Mouse (Mus musculus) midbrain, postnatal 0 days (tissue): ENCODE data around the gene Elmsan1. TPM values are rescaled to one million over a fixed set of nuclear protein-coding genes. Genes with fewer than 3 reads are reported as not detected.
A peak's percentile ranks its signal among the peaks of the same experiment; 100 is the strongest.

ENCODE experiments used
- ATAC-seq: fragments of 200-750 bp; cut with Nextera tagmentation; 2 replicates; pipeline ENCODE4 v1.8.0; 2017; ENCODE audit warnings: moderate number of reproducible peaks, mild to moderate bottlenecking, moderate TSS enrichment, moderate library complexity; ENCODE audit not compliant: low FRiP score
- DNase-seq: peaks from one replicate; pipeline ENCODE4 v3.0.0-alpha.2; 2015; ENCODE audit warnings: low spot score
- H3K27ac ChIP-seq: fragments of 300-500 bp; sonication (generic); 2 replicates; pipeline ENCODE4 v1.5.1; 2014; ENCODE audit warnings: low read depth, mild to moderate bottlenecking, low read length, mixed read lengths
- H3K27me3 ChIP-seq: fragments of 300-500 bp; sonication (generic); 2 replicates; pipeline ENCODE4 v1.6.1; 2014; ENCODE audit warnings: low read length, control low read depth, mixed read lengths; ENCODE audit not compliant: insufficient read depth
- H3K36me3 ChIP-seq: fragments of 300-500 bp; sonication (generic); 2 replicates; pipeline ENCODE4 v1.6.1; 2014; ENCODE audit warnings: low read length, control low read depth, mixed read lengths; ENCODE audit not compliant: insufficient read depth
- H3K4me1 ChIP-seq: fragments of 300-500 bp; sonication (generic); 2 replicates; pipeline ENCODE4 v1.6.1; 2014; ENCODE audit warnings: mild to moderate bottlenecking, control low read depth, antibody characterized with exemption, low read length, mixed read lengths; ENCODE audit not compliant: insufficient read depth
- H3K4me2 ChIP-seq: fragments of 300-500 bp; sonication (generic); 2 replicates; pipeline ENCODE4 v1.6.1; 2014; ENCODE audit warnings: low read depth, mild to moderate bottlenecking, low read length, mixed read lengths; ENCODE audit not compliant: poor library complexity, severe bottlenecking
- H3K4me3 ChIP-seq: fragments of 300-500 bp; sonication (generic); 2 replicates; pipeline ENCODE4 v1.5.1; 2014; ENCODE audit warnings: low read depth, mild to moderate bottlenecking, low read length, moderate library complexity
- H3K9ac ChIP-seq: fragments of 300-500 bp; sonication (generic); replicated peaks from 2 replicates; pipeline ENCODE4 v1.6.1; 2014; ENCODE audit warnings: mild to moderate bottlenecking, low read length, moderate library complexity, mixed read lengths; ENCODE audit not compliant: poor library complexity, severe bottlenecking
- H3K9me3 ChIP-seq: fragments of 300-500 bp; sonication (generic); 2 replicates; pipeline ENCODE4 v1.6.1; 2016; ENCODE audit warnings: low read length, control low read depth
- CTCF ChIP-seq: IDR thresholded peaks from 2 replicates; pipeline ENCODE4 v1.5.1; 2016; ENCODE audit warnings: antibody characterized with exemption, mild to moderate bottlenecking
- WGBS: fragments of 180-500 bp; shearing (Covaris S2); extraction: QIAGEN DNeasy Blood & Tissue Kit; methylation state at CpG from one replicate; pipeline ENCODE4 v1.1.7; 2014; 5-methylcytosine and 5-hydroxymethylcytosine counted together
- polyA plus RNA-seq: library from polyadenylated mRNA; unstranded; fragments of >200 nt; fragmentation: Nextera tagmentation; extraction: Ambion mirVana; gene quantifications from 2 replicates; pipeline ENCODE4 v1.2.1, GENCODE M21; 2015
- total RNA-seq: library from RNA; depleted of rRNA; stranded (reverse); fragments of >200 nt; gene quantifications from 2 replicates; pipeline ENCODE4 v1.2.3, GENCODE M21; 2014

Elmsan1 gene
- total and polyA plus RNA-seq, 2 experiments from 2014 or later: 3.0 to 15.6 TPM

DNA sequence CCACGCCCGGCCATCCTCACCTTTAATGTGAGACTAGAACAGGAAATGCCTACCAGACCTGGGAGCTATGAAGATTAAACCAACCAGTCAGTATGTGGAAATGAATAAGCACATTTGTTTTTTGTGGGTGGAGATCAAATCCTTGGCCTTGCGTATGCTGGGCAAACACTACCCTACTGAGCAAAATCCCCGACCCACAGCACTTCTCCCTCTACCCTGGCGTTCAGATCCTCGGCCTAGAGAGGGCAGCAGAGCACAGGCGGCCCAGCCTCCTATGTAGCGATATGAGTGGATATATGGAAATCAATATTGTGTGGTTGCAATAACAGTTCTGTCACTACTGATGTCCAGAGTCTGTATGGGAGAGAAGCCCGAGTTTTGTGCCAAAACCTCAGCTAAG is 55.5 kb downstream of the Elmsan1 start:
- H3K4me1 ChIP-seq: no peaks in the 10 kb centered on the region
- no peak overlapping the region for H3K4me3 ChIP-seq
- peaks cover 23% of the 10 kb centered on the region for H3K36me3 ChIP-seq
- H3K27me3 ChIP-seq: no peaks in the 10 kb centered on the region
- H3K27ac ChIP-seq: no peak overlapping the region
- 82% methylated on average over 9 of the region's 9 CpGs for WGBS
- no peaks in the 10 kb centered on the region for H3K9me3 ChIP-seq
- no peak overlapping the region for H3K4me2 ChIP-seq
- peak; percentile 60 for TF ChIP-seq CTCF
- peak; percentile 34 for DNase-seq
- no peak overlapping the region for H3K9ac ChIP-seq
- ATAC-seq: no peak

DNA sequence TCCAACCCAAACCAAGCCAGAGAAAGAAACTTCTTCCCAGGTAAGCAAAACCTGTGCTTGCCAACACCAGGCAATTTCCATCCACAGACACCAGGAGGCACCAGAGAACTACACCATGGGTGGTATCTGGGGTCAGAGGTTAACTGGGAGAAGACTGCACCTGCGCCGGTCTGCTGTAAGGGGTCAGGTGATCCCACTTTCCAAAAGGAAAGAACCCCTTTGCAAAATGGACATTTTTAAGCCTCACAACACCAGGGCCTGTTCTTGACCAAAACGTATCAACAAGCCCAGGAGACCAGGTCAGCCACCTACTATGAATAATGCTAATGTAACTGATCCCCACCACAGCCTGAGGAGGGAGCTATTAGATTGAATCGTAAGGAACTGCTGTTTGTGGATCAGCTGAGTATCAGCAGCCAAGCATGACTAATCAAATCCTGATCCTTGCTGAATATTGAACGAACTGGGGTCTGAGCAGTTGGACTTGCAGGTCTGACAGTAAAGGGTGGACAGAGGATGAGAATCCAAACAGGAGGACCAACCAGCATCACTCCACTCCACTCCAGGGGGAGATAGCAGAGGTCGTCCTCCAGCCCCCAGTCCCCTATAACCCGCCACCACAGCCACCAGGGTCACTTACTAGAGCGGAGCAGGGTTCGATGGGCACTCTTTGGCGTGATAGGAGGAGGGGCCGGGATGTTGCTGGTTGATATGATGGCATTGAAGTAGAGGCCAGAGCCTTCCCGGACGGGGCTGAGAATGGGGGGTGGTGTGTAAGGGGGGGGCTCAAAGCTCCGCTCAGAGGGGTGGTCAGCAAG is 56.9 kb downstream of the Elmsan1 start:
- H3K4me1 ChIP-seq: no peaks in the 10 kb centered on the region
- WGBS: 71% methylated on average over 14 of the region's 14 CpGs
- peaks cover 31% of the 10 kb centered on the region for H3K36me3 ChIP-seq
- H3K27ac ChIP-seq: no peak overlapping the region
- no peak overlapping the region for H3K4me3 ChIP-seq
- TF ChIP-seq CTCF: peak; percentile 57
- no peaks in the 10 kb centered on the region for H3K27me3 ChIP-seq
- DNase-seq (peak; percentile 64), ATAC-seq (peak; percentile 41; the same call in 1 of the 2 replicates)
- H3K9me3 ChIP-seq: no peaks in the 10 kb centered on the region
- no peak overlapping the region for H3K9ac ChIP-seq
- H3K4me2 ChIP-seq: no peak overlapping the region

DNA sequence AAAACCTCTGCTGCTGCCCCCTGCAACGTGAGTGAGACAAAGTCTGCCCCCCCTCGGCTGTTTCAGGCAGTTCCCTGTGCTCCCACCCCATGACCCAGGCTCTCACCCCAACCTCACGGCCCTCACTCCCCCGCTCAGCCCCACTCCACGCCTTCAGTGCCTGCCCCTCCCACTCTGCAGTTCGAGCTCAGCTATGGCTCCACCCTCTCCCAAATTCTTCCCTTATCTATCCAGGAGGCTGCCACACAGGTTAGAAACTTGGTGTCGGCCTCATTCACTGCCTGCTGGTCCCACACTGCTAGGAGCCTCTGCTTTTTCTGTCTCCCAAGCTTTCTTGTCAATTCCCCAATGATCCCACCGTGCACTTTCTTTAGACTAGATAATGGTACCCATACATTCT is 57.6 kb downstream of the Elmsan1 start:
- Histone ChIP-seq H3K27me3 (no peaks in the 10 kb centered on the region), H3K9ac (no peak overlapping the region), H3K4me2 (no peak overlapping the region), H3K4me1 (no peaks in the 10 kb centered on the region), H3K36me3 (peaks cover 37% of the 10 kb centered on the region), H3K9me3 (no peaks in the 10 kb centered on the region), H3K4me3 (no peak overlapping the region), H3K27ac (no peak overlapping the region)
- ATAC-seq: no peak
- WGBS: 81% methylated on average over 8 of the region's 8 CpGs
- no peak for DNase-seq
- TF ChIP-seq CTCF: no peak

DNA sequence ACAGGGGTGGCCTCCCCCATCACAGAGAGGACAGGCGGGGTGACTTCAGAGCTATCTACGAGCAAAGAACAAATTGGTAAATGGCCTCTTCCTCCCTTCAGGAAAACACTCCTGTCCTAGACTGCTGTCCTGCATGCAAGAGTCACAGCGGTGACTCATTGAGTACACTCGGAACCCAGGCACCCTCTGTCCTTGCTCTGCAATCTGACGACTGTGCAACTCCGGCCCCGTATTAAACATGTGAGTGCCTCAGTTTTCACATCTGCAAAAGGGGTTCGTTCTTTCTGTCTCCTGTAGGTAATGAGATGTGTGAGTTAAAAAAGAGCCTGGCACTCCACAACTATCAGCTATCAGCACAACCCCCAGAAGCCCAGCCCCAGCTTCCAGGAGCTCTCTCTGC is 58.2 kb downstream of the Elmsan1 start:
- no peak for TF ChIP-seq CTCF
- H3K27me3 ChIP-seq: no peaks in the 10 kb centered on the region
- no peak overlapping the region for H3K4me2 ChIP-seq
- H3K9me3 ChIP-seq: no peaks in the 10 kb centered on the region
- ATAC-seq: no peak
- no peak overlapping the region for H3K4me3 ChIP-seq
- WGBS: 95% methylated on average over 8 of the region's 8 CpGs
- H3K27ac ChIP-seq: no peak overlapping the region
- H3K36me3 ChIP-seq: peaks cover 39% of the 10 kb centered on the region
- DNase-seq: no peak
- no peak overlapping the region for H3K9ac ChIP-seq
- no peaks in the 10 kb centered on the region for H3K4me1 ChIP-seq

DNA sequence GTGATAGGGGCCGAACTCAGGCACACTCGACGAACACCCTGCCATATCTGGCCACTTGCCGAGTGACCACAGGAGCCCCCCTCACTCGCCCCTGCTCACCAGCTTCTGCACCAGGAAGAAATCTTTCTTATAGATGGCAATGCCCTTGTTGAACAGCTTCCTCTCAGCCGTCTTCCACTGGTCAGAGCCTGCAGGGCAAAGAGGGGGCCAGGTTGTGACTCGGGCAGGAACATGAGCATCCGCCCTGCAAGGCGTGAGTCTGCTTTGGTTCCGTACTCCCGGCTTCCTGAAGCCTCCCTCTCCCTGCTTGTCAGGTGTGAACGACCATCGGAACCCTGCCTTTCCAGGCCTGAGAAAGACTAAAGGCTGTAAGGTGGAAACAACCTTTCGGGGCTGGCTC is 60.5 kb downstream of the Elmsan1 start:
- ATAC-seq (no peak), DNase-seq (no peak)
- TF ChIP-seq CTCF: no peak
- peaks cover 38% of the 10 kb centered on the region for H3K36me3 ChIP-seq
- no peak overlapping the region for H3K4me2 ChIP-seq
- WGBS: 90% methylated on average over 14 of the region's 14 CpGs
- H3K27ac ChIP-seq: no peak overlapping the region
- H3K9me3 ChIP-seq: no peaks in the 10 kb centered on the region
- no peaks in the 10 kb centered on the region for H3K27me3 ChIP-seq
- no peak overlapping the region for H3K9ac ChIP-seq
- H3K4me3 ChIP-seq: no peak overlapping the region
- H3K4me1 ChIP-seq: no peaks in the 10 kb centered on the region

DNA sequence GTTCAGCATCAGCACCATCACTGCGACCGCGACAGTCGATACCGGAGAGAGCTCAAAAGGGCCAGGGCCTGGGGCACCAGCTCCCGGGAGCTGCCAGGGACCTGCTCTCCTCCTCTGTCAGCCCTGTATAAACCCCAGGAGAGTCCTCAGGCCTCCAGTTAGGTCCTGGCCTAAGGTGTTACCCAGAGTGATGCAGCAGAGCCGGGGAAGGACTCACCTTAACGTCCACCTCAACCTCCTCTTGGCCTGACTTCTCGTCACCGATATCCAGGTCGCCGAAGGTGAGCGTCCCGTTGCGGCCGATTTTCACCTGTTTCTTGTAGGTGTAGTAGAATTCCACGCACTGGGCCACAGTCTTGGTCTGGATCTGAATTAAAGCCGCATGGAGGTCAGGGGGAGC is 62.5 kb downstream of the Elmsan1 start:
- no peak overlapping the region for H3K27ac ChIP-seq
- H3K9ac ChIP-seq: no peak overlapping the region
- 94% methylated on average over 18 of the region's 18 CpGs for WGBS
- no peaks in the 10 kb centered on the region for H3K4me1 ChIP-seq
- ATAC-seq: no peak
- no peak for DNase-seq
- H3K4me3 ChIP-seq: no peak overlapping the region
- H3K4me2 ChIP-seq: no peak overlapping the region
- peaks cover 45% of the 10 kb centered on the region for H3K36me3 ChIP-seq
- no peaks in the 10 kb centered on the region for H3K9me3 ChIP-seq
- no peak for TF ChIP-seq CTCF
- H3K27me3 ChIP-seq: no peaks in the 10 kb centered on the region
